Mouse (Mus musculus) heart, embryonic 14.5 days (tissue): ENCODE measurements around the gene Asb14. TPM values are rescaled to one million over a fixed set of nuclear protein-coding genes. Genes with fewer than 3 reads are reported as not detected.
"Not testable (repeated sequence)": the region's sequence is repeated elsewhere in the genome, so short reads cannot be mapped to it uniquely, and the experiment has no call there.

Experiments used
- ATAC-seq: fragments of 200-750 bp; cut with Nextera tagmentation; 2 replicates; pipeline ENCODE4 v1.8.0; 2017; ENCODE audit warnings: low read depth, moderate TSS enrichment; ENCODE audit not compliant: insufficient number of reproducible peaks, insufficient read depth, low FRiP score
- H3K27ac ChIP-seq, 2 experiments: fragments of 200-500 bp in 1 of 2; fragments of 300-500 bp in 1 of 2; sonication (generic) in 1 of 2; replicated peaks in 1 of 2; 2 replicates each; pipeline ENCODE4 v1.5.1; 2012 to 2014; ENCODE audit warnings: low read depth in 2 of 2, low read length in 2 of 2, control low read depth in 1 of 2, mild to moderate bottlenecking in 1 of 2, mixed read lengths in 1 of 2; ENCODE audit not compliant: control insufficient read depth in 1 of 2, insufficient read depth in 1 of 2
- H3K27me3 ChIP-seq: fragments of 300-500 bp; sonication (generic); 2 replicates; pipeline ENCODE4 v1.6.1; 2014; ENCODE audit warnings: mild to moderate bottlenecking, low read length, control low read depth; ENCODE audit not compliant: control insufficient read depth, insufficient read depth
- H3K36me3 ChIP-seq: fragments of 300-500 bp; sonication (generic); 2 replicates; pipeline ENCODE4 v1.6.1; 2014; ENCODE audit warnings: mild to moderate bottlenecking, control low read depth, low read length, mixed read lengths; ENCODE audit not compliant: control insufficient read depth, insufficient read depth
- H3K4me1 ChIP-seq, 2 experiments: fragments of 200-500 bp in 1 of 2; fragments of 300-500 bp in 1 of 2; sonication (generic) in 1 of 2; 2 replicates each; pipeline ENCODE4 v1.6.1; 2012 to 2014; ENCODE audit warnings: low read length in 2 of 2, control low read depth in 1 of 2, mixed read lengths in 1 of 2; ENCODE audit not compliant: control insufficient read depth in 2 of 2, insufficient read depth in 2 of 2
- H3K4me2 ChIP-seq: fragments of 300-500 bp; sonication (generic); 2 replicates; pipeline ENCODE4 v1.6.1; 2014; ENCODE audit warnings: mild to moderate bottlenecking, low read length
- H3K4me3 ChIP-seq, 2 experiments: fragments of 200-500 bp in 1 of 2; fragments of 300-500 bp in 1 of 2; sonication (generic) in 1 of 2; 2 replicates each; pipeline ENCODE4 v1.5.1; 2012 to 2014; ENCODE audit warnings: low read length in 2 of 2, mild to moderate bottlenecking in 2 of 2, control low read depth in 1 of 2, low read depth in 1 of 2, moderate library complexity in 1 of 2; ENCODE audit not compliant: control insufficient read depth in 1 of 2, insufficient read depth in 1 of 2
- H3K9ac ChIP-seq: fragments of 300-500 bp; sonication (generic); 2 replicates; pipeline ENCODE4 v1.6.1; 2014; ENCODE audit warnings: mild to moderate bottlenecking, low read length
- H3K9me3 ChIP-seq: fragments of 300-500 bp; sonication (generic); 2 replicates; pipeline ENCODE4 v1.6.1; 2016; ENCODE audit warnings: low read length, control low read depth; ENCODE audit not compliant: control insufficient read depth
- WGBS: fragments of 180-500 bp; shearing (Covaris S2); extraction: QIAGEN DNeasy Blood & Tissue Kit; methylation state at CpG from one replicate; pipeline ENCODE4 v1.1.7; 2014; 5-methylcytosine and 5-hydroxymethylcytosine counted together
- polyA plus RNA-seq: library from polyadenylated mRNA; unstranded; fragments of >200 nt; fragmentation: Nextera tagmentation; extraction: Ambion mirVana; gene quantifications from 2 replicates; pipeline ENCODE4 v1.2.1, GENCODE M21; 2014

The Asb14 gene
- polyA plus RNA-seq, 1 experiment from 2014 or later = 1.8 TPM

DNA sequence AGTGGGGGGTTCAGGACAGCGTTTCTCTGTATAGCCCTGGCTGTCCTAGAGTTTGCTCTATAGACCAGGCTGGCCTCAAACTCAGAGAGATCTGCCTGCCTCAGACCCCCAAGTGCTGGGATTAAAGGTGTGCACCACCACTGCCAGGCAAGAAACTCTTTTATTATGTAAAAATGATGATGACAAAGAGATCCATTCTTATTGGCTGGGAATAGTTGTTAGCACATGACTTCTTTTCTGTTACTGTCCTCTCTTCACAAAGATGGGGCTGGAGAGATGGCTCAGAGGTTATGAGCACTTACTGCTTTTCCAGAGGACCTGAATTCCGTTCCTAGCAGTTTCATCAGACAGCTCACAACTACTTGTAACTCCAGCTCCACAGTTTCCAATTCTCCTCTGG, 14.4 kb upstream of the Asb14 start:
- Histone ChIP-seq H3K4me1 (no peaks in the 10 kb centered on the region), H3K4me3 (no peak overlapping the region), H3K9me3 (no peaks in the 10 kb centered on the region), H3K4me2 (no peak overlapping the region), H3K36me3 (no peaks in the 10 kb centered on the region), H3K9ac (no peak overlapping the region), H3K27me3 (no peaks in the 10 kb centered on the region), H3K27ac (no peak overlapping the region)
- ATAC-seq = no peak
- 65% methylated on average over 2 of the region's 2 CpGs for WGBS

DNA sequence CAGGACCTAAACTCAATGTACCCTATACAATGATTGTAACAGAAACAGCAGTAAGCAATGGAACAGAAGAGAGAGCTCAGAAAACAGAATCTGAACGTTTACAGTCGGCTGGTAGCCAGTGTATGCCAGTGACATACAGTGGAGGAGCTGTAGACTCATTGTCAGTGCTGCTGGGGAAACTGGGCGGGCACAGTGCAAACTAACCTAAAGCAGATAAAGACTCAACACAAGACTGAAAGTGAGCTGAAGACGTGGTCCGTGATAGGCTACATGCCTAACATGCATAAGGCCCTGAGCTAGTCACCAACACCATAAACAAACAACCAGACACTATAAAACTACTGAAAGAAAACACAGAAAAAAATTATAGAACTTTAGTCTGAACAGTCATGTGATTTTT, 12.7 kb upstream of the Asb14 start:
- H3K9me3 ChIP-seq = no peaks in the 10 kb centered on the region
- H3K27ac ChIP-seq = no peak overlapping the region
- H3K4me3 ChIP-seq = no peak overlapping the region
- H3K27me3 ChIP-seq = no peaks in the 10 kb centered on the region
- H3K36me3 ChIP-seq = no peaks in the 10 kb centered on the region
- ATAC-seq = no peak
- H3K9ac ChIP-seq = no peak overlapping the region
- no peaks in the 10 kb centered on the region for H3K4me1 ChIP-seq
- no peak overlapping the region for H3K4me2 ChIP-seq
- WGBS = 72% methylated on average over 5 of the region's 5 CpGs

DNA sequence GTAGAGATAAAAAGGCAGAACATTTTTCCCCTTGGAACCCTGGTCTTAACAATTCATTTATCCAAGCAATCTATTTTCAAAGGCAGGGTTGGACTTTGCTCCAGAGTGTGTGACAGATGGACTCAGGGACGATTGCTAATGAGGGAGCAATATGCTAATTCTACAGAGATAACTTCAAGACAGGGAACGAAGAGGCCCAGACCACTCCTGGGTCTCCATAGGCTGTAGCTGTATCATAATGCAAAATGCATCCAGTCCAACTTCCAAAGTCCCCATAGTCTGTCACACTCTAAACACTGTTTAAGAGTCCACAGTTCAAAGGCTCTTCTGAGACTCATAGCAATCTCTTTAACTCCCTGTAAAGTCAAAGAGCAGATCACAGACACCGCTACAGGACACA, 7.1 kb upstream of the Asb14 start:
- no peak overlapping the region for H3K27ac ChIP-seq
- no peak overlapping the region for H3K4me3 ChIP-seq
- H3K36me3 ChIP-seq = no peaks in the 10 kb centered on the region
- ATAC-seq = no peak
- H3K27me3 ChIP-seq = no peaks in the 10 kb centered on the region
- WGBS = 66% methylated on average over 3 of the region's 3 CpGs
- no peak overlapping the region for H3K4me2 ChIP-seq
- H3K4me1 ChIP-seq = no peaks in the 10 kb centered on the region
- H3K9me3 ChIP-seq = no peaks in the 10 kb centered on the region
- no peak overlapping the region for H3K9ac ChIP-seq

DNA sequence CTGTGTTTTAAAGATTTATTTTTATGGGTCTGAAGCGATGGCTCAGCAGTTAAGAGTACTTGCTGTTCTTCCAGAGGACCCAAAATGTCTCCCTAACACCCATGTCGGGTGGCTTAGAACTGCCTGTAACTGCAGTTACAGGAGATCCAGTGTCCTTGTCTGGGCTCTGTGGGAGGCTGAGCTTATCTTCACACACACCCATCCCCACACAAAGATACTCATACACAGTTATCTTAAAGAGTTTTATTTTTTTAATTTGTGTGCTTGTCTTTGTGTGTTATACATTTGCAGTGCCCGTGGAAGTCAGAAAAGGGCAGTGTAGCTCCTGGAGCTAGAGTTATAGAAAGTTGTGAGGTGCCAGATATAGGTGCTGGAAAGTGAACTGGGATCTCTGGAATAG, 3.6 kb upstream of the Asb14 start:
- Histone ChIP-seq H3K4me1 (no peaks in the 10 kb centered on the region), H3K27me3 (no peaks in the 10 kb centered on the region), H3K9ac (no peak overlapping the region), H3K9me3 (no peaks in the 10 kb centered on the region), H3K4me3 (no peak overlapping the region), H3K27ac (no peak overlapping the region), H3K36me3 (no peaks in the 10 kb centered on the region), H3K4me2 (no peak overlapping the region)
- WGBS = 76% methylated on average over 3 of the region's 3 CpGs
- ATAC-seq = no peak

DNA sequence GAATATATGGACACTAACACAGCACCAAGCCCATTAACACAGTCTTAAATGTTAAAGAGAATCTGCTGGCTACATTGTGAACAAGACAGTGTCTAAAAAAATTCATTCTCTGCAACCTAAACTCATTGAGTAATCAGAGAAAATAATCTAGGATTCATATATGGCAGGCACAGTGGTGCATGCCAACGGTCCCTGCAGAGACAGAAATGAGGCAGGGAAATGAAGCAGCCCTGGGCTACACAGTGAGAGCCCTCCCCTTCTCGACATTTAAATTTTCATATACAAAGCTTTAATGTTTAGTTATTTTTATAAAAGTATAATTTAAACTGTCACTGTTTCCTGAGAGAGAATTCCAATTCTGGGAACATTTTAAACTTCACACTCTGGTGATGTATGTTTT, 5.1 kb downstream of the Asb14 start:
- ATAC-seq = no peak
- Histone ChIP-seq H3K9me3 (no peaks in the 10 kb centered on the region), H3K27me3 (no peaks in the 10 kb centered on the region), H3K4me3 (no peak overlapping the region), H3K4me1 (no peaks in the 10 kb centered on the region), H3K9ac (no peak overlapping the region), H3K36me3 (no peaks in the 10 kb centered on the region), H3K27ac (no peak overlapping the region), H3K4me2 (no peak overlapping the region)
- WGBS = 87% methylated on average over 2 of the region's 2 CpGs

DNA sequence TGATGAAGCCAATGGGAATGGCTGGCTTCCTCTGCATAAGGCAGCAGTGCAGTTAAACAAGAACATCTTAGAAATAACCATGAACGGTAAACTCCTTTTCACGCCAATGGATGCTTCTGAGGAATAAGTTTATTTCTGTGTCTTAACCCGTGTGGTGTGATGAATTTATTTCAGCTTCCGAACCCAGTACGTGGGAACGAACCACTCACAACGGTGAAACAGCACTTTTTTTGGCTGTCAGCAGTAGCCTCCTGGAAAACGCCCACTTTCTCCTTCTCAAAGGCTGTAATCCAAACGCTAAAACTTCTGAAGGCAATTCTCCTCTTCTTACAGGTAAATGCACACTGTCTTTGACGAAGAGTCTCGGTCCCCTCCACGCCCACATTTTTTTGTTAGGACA, 6.5 kb downstream of the Asb14 start:
- no peaks in the 10 kb centered on the region for H3K9me3 ChIP-seq
- H3K4me2 ChIP-seq = no peak overlapping the region
- ATAC-seq = no peak
- H3K36me3 ChIP-seq = no peaks in the 10 kb centered on the region
- no peak overlapping the region for H3K4me3 ChIP-seq
- H3K27me3 ChIP-seq = no peaks in the 10 kb centered on the region
- no peaks in the 10 kb centered on the region for H3K4me1 ChIP-seq
- 84% methylated on average over 12 of the region's 12 CpGs for WGBS
- H3K27ac ChIP-seq = no peak overlapping the region
- no peak overlapping the region for H3K9ac ChIP-seq

DNA sequence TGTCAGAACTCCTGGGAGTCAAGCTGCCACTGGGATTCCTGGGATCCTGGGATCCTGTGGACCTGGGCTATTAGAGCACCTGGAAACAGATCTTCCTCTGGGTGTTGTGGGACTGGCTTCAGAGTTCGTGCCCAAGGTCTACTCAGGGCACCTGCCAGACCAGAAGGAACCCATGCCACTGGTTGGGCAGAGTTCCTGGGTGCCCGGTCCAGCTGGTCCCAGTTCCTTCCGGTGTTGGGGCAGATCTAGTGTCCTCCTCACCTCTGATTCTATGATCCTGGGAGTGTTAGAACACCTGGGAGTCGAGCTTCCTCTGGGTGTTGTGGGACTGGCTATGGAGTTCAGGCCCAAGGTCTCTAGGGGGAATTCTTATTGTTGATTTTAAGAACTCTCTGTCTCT, 13.0 kb downstream of the Asb14 start:
- Histone ChIP-seq H3K27me3 (no peaks in the 10 kb centered on the region), H3K9ac (no peak overlapping the region), H3K4me2 (no peak overlapping the region)

GRCm38 (mm10) chr14:26910461-26910860, 16.1 kb downstream of the Asb14 start:
- H3K9ac ChIP-seq, H3K4me1 ChIP-seq, H3K9me3 ChIP-seq, H3K4me3 ChIP-seq, H3K27me3 ChIP-seq, H3K27ac ChIP-seq, H3K36me3 ChIP-seq, H3K4me2 ChIP-seq, ATAC-seq: not testable (repeated sequence)
- 38% methylated on average over 9 of the region's 9 CpGs for WGBS

More for the DNA sequence above, 13.0 kb downstream of the Asb14 start:
- no peak overlapping the region for H3K4me3 ChIP-seq
- WGBS = 81% methylated on average over 4 of the region's 4 CpGs
- H3K9me3 ChIP-seq = no peaks in the 10 kb centered on the region
- H3K4me1 ChIP-seq = no peaks in the 10 kb centered on the region; a peak in 1 of 4 replicates
- no peak overlapping the region for H3K27ac ChIP-seq
- no peak for ATAC-seq
- no peaks in the 10 kb centered on the region for H3K36me3 ChIP-seq
